Mouse (Mus musculus): ENCODE results near the gene Polr3f. TPM values are rescaled to one million over a fixed set of nuclear protein-coding genes. Genes with fewer than 3 reads are reported as not detected.

The Polr3f gene
- total RNA-seq, 1 experiment from 2014 or later, result 33.0 TPM

DNA sequence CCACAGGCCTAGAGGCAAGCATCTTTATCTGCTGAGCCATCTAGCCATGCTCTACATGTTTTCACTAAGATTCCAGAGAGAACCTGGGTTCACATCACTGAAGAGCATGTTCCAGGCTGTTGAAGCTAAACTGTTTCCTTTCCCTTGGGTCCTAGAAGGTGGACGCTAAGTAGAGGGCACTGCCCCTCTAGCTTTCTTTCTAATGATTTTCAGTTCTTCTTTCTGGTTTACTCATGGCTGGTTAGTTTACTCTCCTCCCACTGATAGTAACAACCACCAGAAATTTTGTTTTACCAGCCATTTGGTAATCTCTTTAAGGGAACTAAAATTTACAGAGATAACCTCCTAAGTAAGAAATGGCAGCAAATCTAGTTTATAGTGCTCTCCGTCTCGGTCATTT, 26.4 kb downstream of the Polr3f start:
- ATAC-seq (replicated peaks in 1 of 2; ENCODE audit: insufficient read depth in 1 of 2, low FRiP score in 2 of 2, low TSS enrichment in 1 of 2, low read depth in 1 of 2, poor library complexity in 2 of 2, severe bottlenecking in 2 of 2), result no peak

DNA sequence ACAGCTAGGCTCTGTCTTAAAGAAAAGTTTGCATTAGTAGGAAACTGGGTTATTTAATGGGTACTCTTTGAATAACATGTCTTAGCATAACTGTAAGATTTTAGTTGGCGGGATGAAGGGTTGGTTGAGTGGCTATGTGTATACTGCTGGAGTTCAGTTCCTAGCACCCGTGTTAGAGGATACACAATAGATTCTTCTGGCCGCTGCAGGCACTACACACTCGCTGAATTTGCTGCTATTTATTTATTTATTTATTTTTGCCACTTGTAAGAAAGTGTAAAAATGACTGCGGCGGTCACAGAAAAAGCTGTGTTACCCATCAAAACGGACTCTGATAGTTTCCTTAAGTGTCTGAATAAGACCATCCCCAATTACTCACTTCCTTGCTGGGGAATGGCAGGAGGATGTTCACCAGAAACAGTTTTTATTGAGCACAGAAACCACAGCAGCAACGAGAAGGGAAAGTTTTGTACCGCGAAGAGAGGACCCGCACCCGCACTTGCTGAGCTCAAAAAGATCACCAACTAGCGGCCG, 27.8 kb downstream of the Polr3f start:
- ATAC-seq (replicated peaks in 1 of 2; ENCODE audit: insufficient read depth in 1 of 2, low FRiP score in 2 of 2, low TSS enrichment in 1 of 2, low read depth in 1 of 2, poor library complexity in 2 of 2, severe bottlenecking in 2 of 2), result peak; percentile 18 to 39

DNA sequence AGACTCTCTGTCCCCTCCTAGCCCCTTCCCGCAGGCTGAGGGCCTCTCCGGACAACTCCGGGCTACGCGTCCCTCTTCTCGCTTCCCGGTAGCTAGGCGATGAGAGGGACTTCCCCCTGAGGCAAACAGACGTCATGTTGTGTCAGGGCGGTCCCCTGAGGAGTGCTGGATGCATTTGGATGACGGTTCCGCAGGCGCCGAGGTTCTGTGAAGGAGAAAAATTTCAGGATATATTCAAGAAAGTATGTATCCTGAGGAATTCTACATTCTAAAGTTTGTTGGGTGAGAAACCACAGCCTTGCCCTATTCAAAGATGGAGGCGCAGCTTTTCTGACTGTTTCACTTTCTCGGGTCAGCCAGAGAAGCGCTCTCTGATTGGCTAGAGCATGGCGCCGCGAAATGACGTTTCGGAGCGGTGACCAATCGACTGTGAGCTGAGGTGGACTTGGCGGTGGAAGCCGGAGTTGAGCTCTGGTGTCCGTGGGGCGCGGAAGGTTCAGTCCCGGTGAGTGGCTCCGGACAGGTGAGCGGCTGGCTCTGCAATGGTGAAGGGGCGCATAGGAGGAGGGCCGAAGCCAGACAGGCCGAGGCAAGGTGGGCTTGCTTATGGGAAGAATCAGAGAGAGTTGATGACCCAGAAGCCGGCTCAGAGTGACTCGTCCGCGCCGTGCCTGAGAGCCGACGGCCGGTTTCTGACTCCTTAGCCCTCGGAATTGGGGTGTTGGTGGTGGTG, 28.5 kb downstream of the Polr3f start, which contains the start of gene Sec23b:
Gene Sec23b, plus strand, starts transcription at position 410 of the 733 bp plus-strand sequence.
- ATAC-seq (replicated peaks in 1 of 2; ENCODE audit: insufficient read depth in 1 of 2, low FRiP score in 2 of 2, low TSS enrichment in 1 of 2, low read depth in 1 of 2, poor library complexity in 2 of 2, severe bottlenecking in 2 of 2), result peak; percentile 99

DNA sequence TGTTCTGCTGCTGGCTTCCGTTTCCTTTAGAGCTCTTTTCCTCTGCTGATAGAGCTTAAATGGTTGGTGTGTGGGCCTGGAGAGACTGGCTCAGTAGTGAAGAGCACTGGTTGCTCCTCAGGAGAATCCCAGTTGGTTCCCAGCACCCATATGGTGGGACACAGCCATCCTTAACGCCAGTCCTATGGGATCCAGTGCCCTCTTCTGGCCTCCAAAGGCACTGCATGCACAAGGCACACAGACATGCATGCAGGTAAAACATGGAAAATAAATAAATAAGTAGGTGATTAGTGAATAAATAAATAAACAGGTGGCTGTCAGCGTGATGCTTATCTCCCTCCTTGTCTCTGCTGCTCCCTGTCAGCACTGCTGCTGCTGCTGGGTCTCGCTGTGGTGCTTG, 61.2 kb downstream of the Polr3f start:
- no peak for ATAC-seq (replicated peaks in 1 of 2; ENCODE audit: insufficient read depth in 1 of 2, low FRiP score in 2 of 2, low TSS enrichment in 1 of 2, low read depth in 1 of 2, poor library complexity in 2 of 2, severe bottlenecking in 2 of 2)

Other genes starting within 250 kb of the Polr3f start
- gene Ovol2, start 195.6 kb upstream of the Polr3f start, total RNA-seq (2017), result not detected in 2 replicates
- gene Kat14, start 158.7 kb upstream of the Polr3f start, total RNA-seq (2017), result 32.8 and 40.3 TPM in 2 replicates
- not detected in 2 replicates for gene Pet117, start 158.7 kb upstream of the Polr3f start, total RNA-seq (2017)
- 0.15 TPM in 1 of 2 replicates, not detected in the other for gene Dzank1, start 304 bp upstream of the Polr3f start, total RNA-seq (2017)
- gene Rbbp9, start 23.2 kb downstream of the Polr3f start, total RNA-seq (2017), result 17.6 and 18.2 TPM in 2 replicates
- gene Sec23b, start 28.5 kb downstream of the Polr3f start, total RNA-seq (2017), result 56.0 and 82.8 TPM in 2 replicates
- 9.5 and 32.3 TPM in 2 replicates for gene Smim26, start 66.3 kb downstream of the Polr3f start, total RNA-seq (2017)
- 72.6 and 86.4 TPM in 2 replicates for gene Dtd1, start 72.2 kb downstream of the Polr3f start, total RNA-seq (2017)